Mouse (Mus musculus) heart, adult 11 months (tissue): ENCODE data around the gene Adi1.

Source experiments
- DNase-seq: peaks from one replicate; pipeline ENCODE4 v3.0.0; 2022

The Adi1 gene

GRCm38 (mm10) chr12:28694776-28695175 lies 19.7 kb downstream of the Adi1 start:
- no peak for DNase-seq

- no peak for DNase-seq
Observed at GRCm38 (mm10) chr12:28697821-28698595, 23.0 kb downstream of the Adi1 start.

- no peak for DNase-seq
Observed at GRCm38 (mm10) chr12:28699086-28699485, 24.1 kb downstream of the Adi1 start.

GRCm38 (mm10) chr12:28699656-28700055 lies 24.6 kb downstream of the Adi1 start:
- DNase-seq, result peak; percentile 92

- no peak for DNase-seq
Observed at GRCm38 (mm10) chr12:28700101-28700511, 25.1 kb downstream of the Adi1 start.

- DNase-seq, result peak; percentile 98
Observed at GRCm38 (mm10) chr12:28700561-28701025, 25.6 kb downstream of the Adi1 start.

- no peak for DNase-seq
Observed at GRCm38 (mm10) chr12:28701302-28701701, 26.3 kb downstream of the Adi1 start.

GRCm38 (mm10) chr12:28704381-28704780 lies 29.4 kb downstream of the Adi1 start:
- DNase-seq, result no peak

- DNase-seq, result no peak
Observed at GRCm38 (mm10) chr12:28705204-28705603, 30.2 kb downstream of the Adi1 start.

- DNase-seq, result no peak
Observed at GRCm38 (mm10) chr12:28708154-28708553, 33.1 kb downstream of the Adi1 start.

- DNase-seq, result no peak
Observed at GRCm38 (mm10) chr12:28710566-28711185, 35.6 kb downstream of the Adi1 start.

- no peak for DNase-seq
Observed at GRCm38 (mm10) chr12:28714822-28715632, 40.0 kb downstream of the Adi1 start.

- no peak for DNase-seq
Observed at GRCm38 (mm10) chr12:28717066-28717465, 42.0 kb downstream of the Adi1 start.

- no peak for DNase-seq
Observed at GRCm38 (mm10) chr12:28718106-28718505, 43.1 kb downstream of the Adi1 start.

GRCm38 (mm10) chr12:28724366-28724765 lies 49.3 kb downstream of the Adi1 start:
- DNase-seq, result no peak

- DNase-seq, result no peak
Observed at GRCm38 (mm10) chr12:28726204-28726603, 51.2 kb downstream of the Adi1 start.

- no peak for DNase-seq
Observed at GRCm38 (mm10) chr12:28727061-28727460, 52.0 kb downstream of the Adi1 start.
